Mouse (Mus musculus) adrenal gland, postnatal 25 days (tissue): Measurements from ENCODE around the gene Gm49368. TPM values are rescaled to one million over a fixed set of nuclear protein-coding genes. Genes with fewer than 3 reads are reported as not detected.
"Not testable (repeated sequence)": the region's sequence is repeated elsewhere in the genome, so short reads cannot be mapped to it uniquely, and the experiment has no call there.

Experiments used
- DNase-seq: peaks from one replicate; pipeline ENCODE4 v3.0.0; 2021; ENCODE audit warnings: mixed read lengths
- long read RNA-seq: library from polyadenylated mRNA; stranded (forward); transcript quantifications from one replicate; pipeline ENCODE4 v2.0.0, GENCODE M21; 2021
- total RNA-seq: library from RNA; stranded (reverse); gene quantifications from 2 replicates; pipeline ENCODE4 v1.2.3, GENCODE M21; 2021

Gene Gm49368
- total RNA-seq: not detected in 2 replicates
- long read RNA-seq: 0 reads

DNA sequence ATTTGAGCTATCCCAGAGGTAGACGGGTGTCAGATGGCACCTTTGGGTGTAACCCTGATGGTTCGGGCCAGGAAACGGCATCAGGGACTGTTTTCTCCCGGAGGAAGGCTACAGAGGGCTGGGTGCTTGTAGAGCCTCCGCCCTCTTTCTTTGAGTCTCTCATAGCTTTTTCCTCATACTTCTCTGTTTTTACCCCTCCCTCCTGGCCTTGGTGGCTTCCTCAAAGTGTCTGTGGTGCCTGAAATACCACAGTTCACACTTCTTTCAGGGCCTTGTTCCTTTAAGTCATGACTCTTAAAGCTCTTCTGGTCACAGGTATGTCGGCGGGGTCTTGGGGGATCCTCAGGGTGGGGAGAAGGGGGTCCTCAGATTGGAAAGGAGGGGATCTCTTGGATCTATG is at the start of gene Gm49368, which contains the start of gene Itgam:
Gm49368 (plus strand) TSS at position 228 of the 400 bp plus-strand sequence.
Itgam (plus strand) TSS at position 185 of the 400 bp plus-strand sequence.
- DNase-seq: no peak

DNA sequence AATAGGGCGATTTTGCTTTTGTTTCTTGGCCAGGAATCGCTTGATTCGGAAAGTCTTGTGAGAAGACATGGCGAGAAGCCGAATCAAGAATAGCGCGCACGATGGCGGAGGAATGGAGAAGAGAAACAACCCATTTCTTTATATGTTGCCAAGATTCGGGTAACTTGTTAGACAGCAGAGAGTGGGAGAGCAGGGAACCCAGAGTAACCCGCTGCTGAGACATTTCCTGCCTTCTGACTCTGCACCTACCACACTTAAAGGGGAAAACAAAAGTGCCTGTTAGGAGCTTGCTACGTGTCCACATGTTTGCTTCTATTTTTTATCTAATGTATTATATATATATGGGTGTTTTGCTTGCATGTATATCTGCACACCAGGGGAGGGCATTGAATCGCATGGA is 49.4 kb upstream of the Gm49368 start:
- DNase-seq: no peak

DNA sequence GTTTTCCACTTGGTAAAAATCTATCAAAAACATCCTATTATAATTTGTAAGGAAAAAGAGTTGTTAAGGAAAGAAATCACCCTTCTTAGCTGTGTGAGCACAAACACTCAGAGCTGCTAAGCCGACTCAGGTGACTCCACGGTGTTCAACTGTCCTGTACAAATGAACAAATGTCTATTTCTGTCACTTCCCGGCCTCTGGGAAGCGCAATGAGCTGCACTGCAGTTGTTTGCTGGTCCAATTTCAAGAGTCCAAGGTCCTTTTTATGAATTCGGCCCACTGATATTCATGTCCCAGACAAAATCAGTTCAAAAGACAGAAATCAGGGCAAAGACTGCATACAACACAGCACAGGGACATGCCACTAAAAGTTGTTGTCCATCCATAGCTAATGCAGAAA is 46.3 kb upstream of the Gm49368 start:
- DNase-seq: not testable (repeated sequence)

DNA sequence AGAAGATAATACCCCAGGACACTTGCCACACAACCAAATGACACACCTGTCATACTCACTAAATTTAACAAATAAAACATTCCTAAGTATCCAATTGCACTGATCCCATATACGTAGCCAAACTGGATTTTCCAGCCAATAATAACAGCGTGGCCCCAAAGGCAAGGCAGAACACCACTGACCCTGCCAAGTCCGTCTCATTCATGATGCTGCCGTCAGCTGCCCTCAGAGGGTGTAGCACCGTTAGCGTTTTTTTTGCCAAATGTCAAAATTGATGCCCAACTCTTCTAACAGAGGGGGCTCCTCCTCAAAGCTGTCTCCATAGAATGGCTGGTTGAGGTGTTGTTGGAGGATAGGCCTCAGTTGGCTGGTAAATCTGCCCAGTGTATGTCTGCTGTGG is 45.8 kb upstream of the Gm49368 start:
- DNase-seq: no peak

DNA sequence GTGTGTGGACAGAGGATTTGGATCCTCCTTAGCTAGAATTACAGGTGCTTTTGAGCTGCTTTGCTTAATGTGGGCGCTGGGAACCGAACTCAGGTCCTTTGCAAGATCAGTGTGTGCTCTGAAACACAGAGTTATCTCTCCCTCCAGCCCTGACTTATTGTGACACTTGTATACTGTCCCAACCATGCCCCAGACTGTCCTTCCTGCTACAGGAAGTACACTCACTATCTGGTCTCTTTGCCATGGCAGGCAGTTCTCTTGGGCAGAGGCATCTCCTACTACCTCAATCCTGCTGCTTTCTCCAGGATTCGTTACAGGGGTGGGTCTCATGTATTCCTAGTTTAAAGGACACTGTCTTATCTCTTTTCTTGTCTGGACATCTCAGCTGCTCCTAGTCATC is 44.2 kb upstream of the Gm49368 start:
- DNase-seq: no peak

DNA sequence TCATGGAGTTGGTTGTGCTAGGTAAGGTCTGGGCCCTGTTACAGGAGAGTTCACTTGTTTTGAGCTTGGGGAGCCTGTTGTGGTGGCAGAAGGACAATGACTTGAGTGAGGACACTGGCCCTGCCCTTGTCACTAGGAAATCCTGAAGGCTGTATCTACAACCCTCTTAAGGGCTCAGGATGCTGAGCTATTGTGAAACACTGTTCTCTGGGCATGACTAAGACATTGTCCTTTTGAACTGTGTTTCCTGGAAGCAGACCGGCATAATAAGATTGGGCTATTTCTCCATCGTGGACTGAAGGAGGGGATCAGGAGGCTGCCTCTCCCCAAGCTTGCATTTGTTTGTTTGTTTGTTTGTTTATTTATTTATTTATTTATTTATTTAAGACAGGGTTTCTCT is 43.3 kb upstream of the Gm49368 start:
- no peak for DNase-seq

DNA sequence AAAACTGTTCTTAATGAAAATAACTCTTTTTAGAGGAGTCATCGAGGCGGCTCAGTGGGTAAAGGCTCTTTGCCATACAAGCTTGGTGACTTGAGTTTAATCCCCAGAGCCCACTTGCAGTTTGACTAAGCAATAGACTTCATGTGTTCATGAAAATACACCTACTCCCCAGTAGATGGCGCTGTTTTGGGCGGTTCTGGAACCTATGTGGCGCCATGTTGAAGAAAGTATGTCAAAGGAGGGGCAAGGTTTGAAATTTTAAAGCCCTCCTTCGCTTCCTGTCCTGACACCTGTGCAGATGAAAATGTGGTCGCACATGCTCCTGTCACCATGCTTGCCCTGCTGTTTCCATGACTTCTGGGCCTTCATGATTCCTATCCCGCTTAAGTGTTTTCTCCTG is 39.5 kb upstream of the Gm49368 start:
- no peak for DNase-seq

DNA sequence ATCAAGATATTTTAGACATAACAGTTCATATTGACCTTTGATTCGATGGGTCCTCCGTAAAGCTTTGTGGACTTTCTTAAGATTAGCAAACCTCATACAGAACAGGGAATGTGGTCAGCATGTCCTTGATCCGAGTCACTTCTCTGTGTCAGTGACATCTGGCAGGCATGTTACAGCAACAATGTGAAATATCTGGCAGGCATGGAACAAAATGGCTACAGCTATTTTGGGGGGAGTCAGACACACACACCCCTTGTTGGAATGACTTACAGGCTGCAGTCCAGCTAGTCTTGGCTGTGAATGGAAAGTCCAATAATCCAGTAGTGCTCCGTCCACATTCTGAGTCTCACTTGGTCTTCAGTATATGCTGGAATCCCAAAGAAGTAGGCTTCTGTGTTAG is 38.9 kb upstream of the Gm49368 start:
- DNase-seq: no peak

DNA sequence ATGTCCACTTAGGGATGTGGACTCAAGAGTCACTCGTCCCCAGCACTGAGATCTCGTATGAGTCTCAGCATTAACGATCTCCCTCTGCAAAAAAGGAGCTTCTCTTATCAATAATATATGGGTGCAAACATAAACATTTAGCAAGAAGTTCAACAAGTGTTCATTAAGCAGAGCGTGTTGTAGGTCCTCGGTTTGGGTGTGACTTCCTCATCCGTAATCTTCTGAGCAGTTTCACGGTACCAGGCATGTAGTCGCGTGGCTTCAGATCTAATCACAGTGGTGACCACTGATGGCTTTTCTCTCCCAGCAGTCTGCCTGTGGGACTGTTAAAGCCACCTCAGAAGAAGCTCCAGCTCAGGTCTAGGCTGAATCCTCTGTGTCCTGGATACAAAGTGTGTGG is 38.1 kb upstream of the Gm49368 start:
- no peak for DNase-seq

DNA sequence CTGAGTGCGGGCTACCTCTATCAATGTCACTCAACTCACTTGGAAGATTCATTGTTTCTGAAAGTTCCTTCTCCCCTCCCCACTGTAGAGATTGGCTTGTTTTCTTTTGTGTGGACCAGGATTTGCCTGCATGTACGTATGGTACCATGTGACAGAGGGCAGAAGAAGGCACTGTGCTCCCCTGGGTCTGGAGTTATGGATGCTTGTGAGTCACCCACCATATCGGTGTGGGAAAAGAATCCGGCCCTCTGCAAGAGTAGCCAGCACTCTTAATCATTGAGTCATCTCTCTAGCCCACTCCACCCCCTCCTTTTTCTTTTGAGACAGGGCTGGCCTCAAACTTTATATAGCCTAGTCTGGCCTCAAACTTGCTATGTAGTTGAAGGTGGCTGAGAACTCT is 37.6 kb upstream of the Gm49368 start:
- no peak for DNase-seq

DNA sequence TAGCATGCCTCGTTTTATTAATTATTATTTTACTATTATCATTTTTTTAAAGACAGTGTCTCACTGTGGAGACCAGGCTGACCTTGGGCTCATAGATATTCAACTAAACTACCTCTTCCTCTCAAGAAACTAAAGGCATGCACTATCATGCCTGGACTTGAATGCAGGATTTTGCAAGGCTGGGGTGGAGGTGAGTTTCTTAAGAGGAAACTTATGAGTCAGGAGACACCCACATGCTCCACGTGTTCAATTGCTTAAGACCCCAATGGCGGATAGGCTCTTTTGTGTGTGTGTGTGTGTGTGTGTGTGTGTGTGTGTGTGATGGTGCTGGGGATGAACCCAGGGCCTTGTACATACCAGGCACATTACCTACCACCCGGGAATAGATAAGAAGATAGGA is 37.1 kb upstream of the Gm49368 start:
- DNase-seq: no peak

DNA sequence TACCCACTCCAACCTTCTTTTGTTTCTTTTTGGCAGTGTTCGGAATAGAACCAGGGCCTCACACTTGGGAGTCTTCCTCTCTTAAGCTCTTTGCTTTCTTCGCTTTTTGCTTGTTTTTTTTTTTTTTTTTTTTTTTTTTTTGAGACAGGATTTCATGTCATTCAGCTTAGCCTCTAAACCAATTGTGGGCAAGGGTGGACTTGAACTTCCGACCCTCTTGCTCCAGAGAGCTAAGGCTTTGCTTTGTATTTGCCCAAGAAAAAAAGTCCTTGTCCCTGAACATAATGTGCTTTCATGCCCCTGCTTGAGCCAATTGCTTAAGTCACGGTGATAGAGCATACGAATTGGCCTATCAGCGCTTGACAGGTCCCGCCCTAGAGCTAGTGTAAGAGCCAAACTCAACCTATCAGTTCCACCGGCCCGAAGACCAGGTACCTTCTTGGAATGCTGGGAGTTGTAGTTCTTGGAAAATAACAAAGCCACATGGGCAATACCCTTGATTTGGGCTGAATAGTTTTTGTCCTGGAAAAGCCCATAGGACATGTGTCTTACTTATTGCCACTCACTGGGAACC is 31.0 kb upstream of the Gm49368 start:
- no peak for DNase-seq

DNA sequence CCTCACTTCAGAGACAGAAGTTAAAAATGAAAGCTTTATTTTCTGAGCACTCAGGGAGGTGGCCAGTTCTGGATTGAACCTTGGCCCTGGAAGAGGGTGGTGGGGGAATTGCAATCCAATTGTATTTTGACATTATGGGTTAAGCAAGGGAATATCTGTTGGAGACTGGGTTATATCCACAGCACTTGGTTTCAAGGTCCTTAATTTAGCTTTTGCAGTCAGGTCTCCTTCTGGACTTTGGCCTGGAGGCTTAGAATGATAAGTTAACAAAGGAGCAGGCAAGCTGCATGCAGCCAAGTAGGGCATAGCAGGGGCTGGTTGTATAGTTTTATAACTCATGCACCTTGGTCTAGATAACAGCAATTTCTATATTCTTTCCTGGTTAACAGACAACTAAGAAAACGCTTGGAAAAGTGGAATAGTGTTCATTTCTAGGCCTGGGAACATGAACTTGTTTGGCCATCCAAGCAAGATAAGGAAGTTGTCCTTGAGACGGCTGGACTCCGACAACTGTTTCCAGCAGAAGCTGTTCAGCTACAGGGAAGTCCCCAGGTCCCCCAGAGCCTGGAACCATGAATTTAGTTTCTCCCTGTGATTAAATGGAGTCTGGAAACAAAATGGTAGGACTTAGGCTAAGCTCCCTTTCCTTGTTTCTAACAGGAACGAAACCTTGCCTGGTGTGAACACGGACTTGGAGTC is 30.0 kb upstream of the Gm49368 start:
- no peak for DNase-seq

DNA sequence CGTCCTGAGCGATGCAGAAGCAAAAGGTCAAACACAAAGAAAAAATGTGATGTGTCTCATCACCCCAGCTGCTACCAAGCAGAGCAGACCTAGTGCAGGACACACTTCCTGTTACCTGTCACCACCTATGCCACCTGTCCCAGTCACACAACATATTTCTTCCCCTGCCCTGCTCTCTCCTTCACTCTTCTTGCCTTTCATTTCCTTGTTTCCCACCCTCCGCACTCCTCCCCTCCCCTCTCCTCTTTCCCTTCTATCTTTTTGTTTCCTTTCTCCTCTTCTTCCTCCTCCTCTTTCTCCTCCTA is 29.5 kb upstream of the Gm49368 start:
- no peak for DNase-seq

DNA sequence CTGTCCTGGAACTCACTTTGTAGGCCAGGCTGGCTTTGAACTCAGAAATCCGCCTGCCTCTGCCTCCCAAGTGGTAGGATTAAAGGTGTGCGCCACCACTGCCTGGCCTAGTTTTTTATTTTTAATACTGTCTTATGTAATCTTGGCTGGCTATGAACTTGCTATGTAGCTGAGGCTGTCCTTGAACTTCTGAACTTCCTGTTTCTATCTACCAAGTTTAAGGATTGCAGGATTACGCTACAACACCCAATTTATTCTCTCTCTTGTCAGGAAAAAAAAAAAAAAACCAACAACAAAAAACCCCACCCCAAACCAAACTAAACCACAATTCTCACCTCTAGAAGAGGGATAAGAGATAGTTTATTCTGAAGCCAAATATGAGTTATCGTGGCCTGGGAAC is 28.9 kb upstream of the Gm49368 start:
- no peak for DNase-seq

DNA sequence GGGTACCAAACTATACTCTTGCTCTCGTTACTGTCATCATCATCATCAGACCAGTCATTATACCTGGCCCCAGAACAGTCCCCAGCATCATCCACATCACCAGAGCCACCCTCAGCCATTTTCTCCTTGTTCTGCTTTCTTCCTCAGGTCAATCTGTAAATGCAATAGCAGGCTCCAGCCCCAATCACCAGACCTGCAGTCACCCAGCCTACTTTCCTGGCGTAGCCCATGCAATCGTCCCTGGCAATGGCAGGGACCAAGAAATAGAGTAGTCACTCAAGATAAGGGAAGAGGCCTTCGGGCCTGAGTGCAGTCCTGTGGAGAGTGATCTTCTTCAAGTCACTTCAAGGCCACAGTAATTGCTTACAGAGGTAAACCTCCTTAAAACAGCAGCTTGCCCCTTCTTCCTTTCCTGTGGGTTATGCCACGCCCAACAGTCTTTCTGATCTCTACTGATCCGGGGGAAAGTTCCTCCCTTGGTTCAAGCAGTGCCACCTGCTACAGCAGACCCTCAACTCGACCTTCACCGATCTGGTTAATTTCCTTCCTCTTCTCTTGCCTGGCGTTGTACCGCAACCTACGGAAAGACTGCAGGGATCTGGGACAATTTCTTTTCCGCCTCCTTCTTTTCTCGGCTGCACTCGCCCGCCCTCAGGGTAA is 20.2 kb upstream of the Gm49368 start:
- DNase-seq: not testable (repeated sequence)

DNA sequence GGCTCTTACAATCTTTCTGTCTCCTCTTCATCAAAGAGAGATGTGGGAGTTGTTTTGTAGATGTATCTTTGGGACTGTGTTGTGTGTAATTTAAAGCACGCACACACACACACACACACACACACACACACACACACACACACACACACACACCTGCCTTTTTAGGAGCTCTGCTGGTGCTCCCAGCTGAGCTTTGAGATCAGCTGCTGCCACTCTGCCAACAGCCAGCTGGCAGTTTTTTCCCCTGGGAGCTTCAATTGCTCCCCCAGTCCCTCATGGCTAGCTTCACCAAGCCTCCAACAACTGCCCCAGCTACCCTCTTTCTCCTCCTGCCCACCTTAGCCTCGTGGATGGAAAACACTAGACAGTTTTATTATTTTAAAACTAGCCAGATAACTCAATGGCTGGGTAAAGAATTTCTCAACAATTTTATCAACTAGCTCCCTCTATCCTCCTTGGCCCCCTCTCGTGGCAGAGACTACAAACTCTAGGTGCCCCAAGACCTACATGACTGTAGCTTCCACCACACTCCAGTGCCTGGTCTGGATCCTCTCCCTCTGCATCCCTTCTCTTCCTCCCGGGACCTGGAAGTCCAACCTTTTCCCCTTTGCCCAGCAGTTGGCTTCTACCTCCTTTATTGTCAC is 18.2 kb upstream of the Gm49368 start:
- DNase-seq: no peak

DNA sequence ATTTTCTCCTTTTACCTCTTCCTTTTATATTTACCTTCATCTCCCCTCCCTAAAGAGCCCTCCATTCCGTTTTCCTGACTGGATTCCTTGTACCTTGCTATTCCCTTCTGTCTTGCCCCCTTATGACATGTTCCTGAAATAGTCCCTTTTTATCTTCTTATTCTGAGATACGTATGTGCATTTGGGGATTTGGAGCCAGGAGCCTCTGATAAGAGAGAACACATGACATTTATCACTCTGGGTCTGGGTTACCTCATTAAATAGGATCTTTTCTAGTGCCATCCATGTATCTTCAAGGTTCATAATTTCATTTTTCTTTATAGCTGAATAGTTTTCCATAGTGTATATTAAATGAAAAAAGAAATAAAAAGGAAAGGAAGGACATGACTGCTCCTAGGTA is 16.8 kb upstream of the Gm49368 start:
- DNase-seq: no peak

DNA sequence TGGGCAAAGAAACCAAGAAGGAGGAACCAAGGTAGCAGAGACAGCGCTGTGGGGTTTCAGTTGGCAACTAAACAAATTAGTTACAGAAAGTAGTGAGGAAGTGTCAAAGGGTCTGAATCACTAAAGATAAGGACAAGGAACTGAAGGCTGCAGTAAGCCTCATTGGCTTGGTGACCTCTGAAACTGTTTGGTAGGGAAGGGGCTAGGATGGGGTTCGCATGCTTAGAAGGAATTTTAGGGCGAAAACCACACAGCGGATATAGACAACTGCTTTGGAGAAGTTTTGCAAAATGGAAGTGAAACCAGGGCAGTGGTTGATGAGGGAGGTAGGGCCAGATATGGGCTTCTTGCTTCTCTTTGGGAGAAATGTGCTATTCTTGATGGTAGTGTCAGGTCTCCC is 13.7 kb upstream of the Gm49368 start:
- DNase-seq: no peak

DNA sequence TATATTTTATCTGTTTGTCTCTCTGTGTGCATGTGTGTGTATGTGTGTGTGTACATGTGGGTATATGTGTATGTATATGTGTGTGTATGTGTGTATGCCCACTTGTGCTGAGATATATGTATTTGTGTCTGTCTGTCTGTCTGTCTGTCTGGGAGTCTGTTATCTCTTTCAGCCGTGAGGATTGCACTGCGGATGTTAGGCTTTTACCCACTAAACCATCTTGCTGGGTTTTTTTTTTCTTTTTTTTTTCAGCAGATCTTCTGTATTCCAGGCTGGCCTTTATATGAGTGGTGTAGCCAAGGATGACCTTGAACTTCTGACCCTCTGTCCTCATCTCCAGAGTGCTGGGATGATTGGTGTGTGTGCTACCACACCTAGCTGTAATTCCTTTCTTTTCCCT is 13.2 kb upstream of the Gm49368 start:
- no peak for DNase-seq

DNA sequence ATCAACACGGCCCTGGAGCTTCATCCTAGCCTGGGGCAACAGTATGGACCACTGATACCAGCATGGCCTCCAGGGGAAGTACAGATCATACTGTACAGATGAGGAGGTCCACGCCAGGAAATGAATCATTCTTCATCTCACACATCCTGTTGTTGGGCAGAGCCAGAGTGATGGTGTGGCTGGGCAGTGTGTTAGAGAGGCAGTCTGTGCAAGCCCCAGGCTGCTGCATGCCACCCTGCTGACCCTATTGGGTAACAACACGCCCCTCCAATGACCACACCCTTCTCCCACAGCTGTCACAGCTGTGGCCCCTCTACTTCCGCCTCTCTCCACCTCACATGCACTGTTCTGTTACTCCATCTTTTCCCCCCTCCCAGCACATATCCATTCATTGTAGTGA is 11.7 kb upstream of the Gm49368 start:
- DNase-seq: no peak

DNA sequence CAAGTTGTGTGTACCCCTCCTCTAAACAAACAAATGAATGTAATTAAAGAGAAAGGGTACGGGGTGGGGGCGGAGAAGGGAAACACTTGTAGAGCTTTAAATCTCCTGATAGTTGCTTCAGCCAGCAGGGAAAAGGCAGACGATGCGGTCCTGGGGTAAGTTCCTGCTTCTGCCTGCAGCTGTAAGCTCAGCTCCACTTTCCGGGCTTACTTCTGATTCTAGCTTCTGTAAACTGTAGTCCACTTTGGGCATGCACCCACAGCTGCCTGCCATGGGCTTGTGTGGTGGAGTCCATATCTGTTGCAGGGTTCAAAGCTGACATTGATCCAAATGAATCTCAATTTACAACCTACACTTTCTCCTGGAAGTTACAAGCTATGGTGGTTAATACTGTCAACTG is 9.4 kb upstream of the Gm49368 start:
- no peak for DNase-seq

DNA sequence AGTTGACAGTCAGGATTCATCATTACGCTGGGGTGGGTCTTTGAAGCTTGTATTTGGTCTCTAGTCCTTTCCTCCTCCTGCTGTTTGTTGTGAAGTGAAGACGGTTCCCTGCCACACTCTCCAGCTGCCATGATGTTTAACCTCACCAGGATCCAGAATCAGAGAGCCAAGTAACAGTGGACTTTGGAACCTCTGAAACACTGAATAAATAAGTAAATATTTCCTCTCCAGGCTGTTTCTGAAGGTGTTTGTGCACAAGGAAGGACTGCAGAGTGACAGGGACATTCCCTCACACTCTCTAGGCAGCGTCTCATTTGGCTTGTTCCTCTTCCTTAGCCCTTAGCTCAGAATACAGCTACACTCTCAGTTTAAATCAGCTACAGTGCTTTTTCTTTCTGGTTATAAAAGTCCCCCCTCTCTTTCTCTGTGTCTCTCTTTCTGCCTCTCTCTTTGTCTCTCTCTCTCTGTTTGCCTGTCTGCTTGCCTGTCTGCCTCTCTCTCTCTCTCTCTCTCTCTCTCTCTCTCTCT is 5.5 kb upstream of the Gm49368 start:
- DNase-seq: no peak
